Mouse (Mus musculus) myocyte (in vitro differentiated cells): ENCODE measurements around the gene Pecam1.

Experiments used
- E2F4 ChIP-seq: IDR thresholded peaks from one replicate; pipeline ENCODE4 v1.6.1; 2011; ENCODE audit warnings: mild to moderate bottlenecking, control low read depth, moderate library complexity; ENCODE audit not compliant: insufficient read depth
- MAX ChIP-seq: IDR thresholded peaks from one replicate; pipeline ENCODE4 v1.6.1; 2011; ENCODE audit warnings: low read depth, mild to moderate bottlenecking, control low read depth
- MYOG ChIP-seq, 3 experiments: IDR thresholded peaks; one replicate each; pipeline ENCODE4 v1.6.1; 2011; ENCODE audit warnings: control low read depth in 2 of 3, low read depth in 2 of 3, mild to moderate bottlenecking in 2 of 3; ENCODE audit not compliant: insufficient read length in 2 of 3, control insufficient read depth in 1 of 3, insufficient read depth in 1 of 3
- POLR2A ChIP-seq: IDR thresholded peaks from one replicate; pipeline ENCODE4 v1.6.1; 2011; ENCODE audit warnings: low read depth, mild to moderate bottlenecking, control low read depth, moderate library complexity; ENCODE audit not compliant: insufficient read length
- REST ChIP-seq: IDR thresholded peaks from one replicate; pipeline ENCODE4 v1.6.1; 2011; ENCODE audit warnings: mild to moderate bottlenecking, control low read depth, moderate library complexity; ENCODE audit not compliant: insufficient read depth, insufficient read length
- SRF ChIP-seq: IDR thresholded peaks from one replicate; pipeline ENCODE4 v1.6.1; 2011; ENCODE audit warnings: low read depth; ENCODE audit not compliant: control insufficient read depth, insufficient read length
- TCF12 ChIP-seq: IDR thresholded peaks from one replicate; pipeline ENCODE4 v1.6.1; 2011; ENCODE audit warnings: mild to moderate bottlenecking, control low read depth; ENCODE audit not compliant: poor library complexity, insufficient read depth, severe bottlenecking

- TF ChIP-seq MAX (no peak), POLR2A (no peak), E2F4 (no peak), REST (no peak), MYOG (IDR thresholded peaks at IDR 0.05; ENCODE audit: control insufficient read depth in 1 of 3, insufficient read depth in 1 of 3, insufficient read length in 2 of 3, low read depth in 2 of 3) (no peak), TCF12 (no peak), SRF (no peak)
These were observed 28.4 kb upstream of the Pecam1 start for GRCm38 (mm10) chr11:106778589-106779387.
